Mouse (Mus musculus) liver, embryonic 14.5 days (tissue): ENCODE data around the gene Gm17651.

Source experiments
- CTCF ChIP-seq: IDR thresholded peaks from 2 replicates; pipeline ENCODE4 v1.5.1; 2016; ENCODE audit warnings: antibody characterized with exemption, low read depth, control low read depth
- EP300 ChIP-seq: IDR thresholded peaks from 2 replicates; pipeline ENCODE4 v1.6.1; 2016; ENCODE audit warnings: antibody characterized with exemption, low read depth

DNA sequence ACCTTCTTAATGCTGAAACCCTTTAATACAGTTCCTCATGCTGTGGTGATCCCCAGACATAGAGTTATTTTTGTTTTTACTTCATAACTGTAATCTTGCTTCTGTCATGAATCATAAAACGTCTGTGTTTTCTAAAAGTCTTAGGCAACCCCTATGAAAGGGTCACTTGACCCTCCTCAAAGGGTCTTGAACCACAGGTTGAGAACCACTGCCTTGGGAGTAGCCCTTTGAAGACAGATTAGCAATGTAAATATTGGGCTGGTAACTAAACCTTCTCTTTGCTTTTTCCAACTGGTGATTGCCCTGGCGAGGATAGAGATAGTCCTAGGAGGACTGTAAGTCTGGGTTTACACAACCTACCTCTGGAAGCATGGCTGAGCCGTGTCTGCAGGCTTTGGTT lies 26.7 kb upstream of the Gm17651 start:
- no peak for TF ChIP-seq CTCF
- no peak for TF ChIP-seq EP300
